Mouse (Mus musculus) liver, embryonic 12.5 days (tissue): ENCODE measurements at regions not wholly inside any gene's neighbourhood (a gene's known extent, or its start where the extent isn't known, plus 50 kb on each side); places are given as distances from the start of the nearest gene placed in this dataset.
"Not testable (repeated sequence)": the region's sequence is repeated elsewhere in the genome, so short reads cannot be mapped to it uniquely, and the experiment has no call there.

Source experiments
- ATAC-seq: fragments of 200-750 bp; cut with Nextera tagmentation; 2 replicates; pipeline ENCODE4 v1.8.0; 2017; ENCODE audit warnings: moderate number of reproducible peaks, mild to moderate bottlenecking, moderate library complexity
- H3K27ac ChIP-seq: fragments of 300-500 bp; sonication (generic); 2 replicates; pipeline ENCODE4 v1.5.1; 2016; ENCODE audit warnings: mild to moderate bottlenecking
- H3K27me3 ChIP-seq: fragments of 300-500 bp; sonication (generic); replicated peaks from 2 replicates; pipeline ENCODE4 v1.6.1; 2016; ENCODE audit warnings: mild to moderate bottlenecking, moderate library complexity
- H3K36me3 ChIP-seq: fragments of 300-500 bp; sonication (generic); 2 replicates; pipeline ENCODE4 v1.6.1; 2016; ENCODE audit warnings: mild to moderate bottlenecking, moderate library complexity
- H3K4me1 ChIP-seq: fragments of 300-500 bp; sonication (generic); 2 replicates; pipeline ENCODE4 v1.6.1; 2016
- H3K4me2 ChIP-seq: fragments of 300-500 bp; sonication (generic); 2 replicates; pipeline ENCODE4 v1.6.1; 2016; ENCODE audit warnings: mild to moderate bottlenecking, moderate library complexity
- H3K4me3 ChIP-seq: fragments of 300-500 bp; sonication (generic); 2 replicates; pipeline ENCODE4 v1.5.1; 2016; ENCODE audit warnings: mild to moderate bottlenecking, moderate library complexity
- H3K9ac ChIP-seq: fragments of 300-500 bp; sonication (generic); 2 replicates; pipeline ENCODE4 v1.6.1; 2016; ENCODE audit warnings: mild to moderate bottlenecking, moderate library complexity
- H3K9me3 ChIP-seq: fragments of 300-500 bp; sonication (generic); replicated peaks from 2 replicates; pipeline ENCODE4 v1.6.1; 2016; ENCODE audit warnings: mild to moderate bottlenecking, moderate library complexity
- WGBS: fragments of 180-500 bp; shearing (Covaris S2); methylation state at CpG from one replicate; pipeline ENCODE4 v1.1.7; 2016; ENCODE audit not compliant: insufficient replicate concordance; 5-methylcytosine and 5-hydroxymethylcytosine counted together

- ATAC-seq = no peak
Measured at GRCm38 (mm10) chr2:3916365-3916764, 101.2 kb upstream of the Frmd4a start.

GRCm38 (mm10) chr2:3918156-3918555, 99.4 kb upstream of the Frmd4a start:
- no peak overlapping the region for H3K27ac ChIP-seq
- ATAC-seq = no peak
- H3K9ac ChIP-seq = no peak overlapping the region
- no peaks in the 10 kb centered on the region for H3K27me3 ChIP-seq
- no peak overlapping the region for H3K4me2 ChIP-seq
- no peak overlapping the region for H3K4me3 ChIP-seq
- H3K4me1 ChIP-seq = no peaks in the 10 kb centered on the region
- no peaks in the 10 kb centered on the region for H3K36me3 ChIP-seq
- WGBS = 66% methylated on average over 6 of the region's 6 CpGs
- H3K9me3 ChIP-seq = no peaks in the 10 kb centered on the region

More at GRCm38 (mm10) chr2:3916365-3916764, 101.2 kb upstream of the Frmd4a start:
- Histone ChIP-seq H3K27ac (no peak overlapping the region), H3K4me1 (no peaks in the 10 kb centered on the region), H3K9me3 (no peaks in the 10 kb centered on the region), H3K36me3 (no peaks in the 10 kb centered on the region), H3K4me3 (no peak overlapping the region), H3K27me3 (no peaks in the 10 kb centered on the region), H3K4me2 (no peak overlapping the region), H3K9ac (no peak overlapping the region)
- WGBS = 62% methylated on average over 3 of the region's 3 CpGs

GRCm38 (mm10) chr2:3919893-3920292, 97.6 kb upstream of the Frmd4a start:
- Histone ChIP-seq H3K36me3 (no peaks in the 10 kb centered on the region), H3K9ac (no peak overlapping the region), H3K27me3 (no peaks in the 10 kb centered on the region), H3K4me2 (no peak overlapping the region), H3K9me3 (no peaks in the 10 kb centered on the region), H3K4me1 (no peaks in the 10 kb centered on the region), H3K4me3 (no peak overlapping the region), H3K27ac (no peak overlapping the region)
- ATAC-seq = no peak
- 62% methylated on average over 3 of the region's 3 CpGs for WGBS

GRCm38 (mm10) chr2:3921084-3921483, 96.4 kb upstream of the Frmd4a start:
- not testable (repeated sequence) for H3K4me3 ChIP-seq, H3K4me1 ChIP-seq, H3K27me3 ChIP-seq, H3K27ac ChIP-seq, H3K4me2 ChIP-seq, H3K36me3 ChIP-seq, H3K9ac ChIP-seq, H3K9me3 ChIP-seq, ATAC-seq
- 66% methylated on average over 2 of the region's 2 CpGs for WGBS

DNA sequence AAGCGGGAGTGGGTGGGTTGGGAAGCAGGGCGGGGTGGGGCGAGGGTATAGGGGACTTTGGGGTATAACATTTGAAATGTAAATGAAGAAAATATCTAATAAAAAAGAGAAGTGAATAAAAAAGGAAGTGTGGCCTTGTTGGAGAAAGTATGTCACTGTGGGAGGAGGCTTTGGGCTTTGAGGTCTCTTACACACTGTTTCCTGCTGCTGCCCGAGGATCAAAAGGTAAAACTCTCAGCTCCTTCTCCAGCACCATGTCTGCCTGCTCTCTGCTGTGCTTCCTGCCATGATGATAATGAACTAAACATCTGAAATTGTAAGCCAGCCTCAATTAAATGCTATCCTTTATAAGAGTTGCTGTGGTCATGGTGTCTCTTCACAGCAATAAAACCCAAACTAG, 94.8 kb upstream of the Frmd4a start:
- Histone ChIP-seq H3K4me1 (no peaks in the 10 kb centered on the region), H3K9me3 (no peaks in the 10 kb centered on the region), H3K27ac (no peak overlapping the region), H3K9ac (no peak overlapping the region), H3K36me3 (no peaks in the 10 kb centered on the region), H3K4me3 (no peak overlapping the region), H3K4me2 (no peak overlapping the region), H3K27me3 (no peaks in the 10 kb centered on the region)
- ATAC-seq = no peak
- WGBS = 63% methylated on average over 4 of the region's 4 CpGs

DNA sequence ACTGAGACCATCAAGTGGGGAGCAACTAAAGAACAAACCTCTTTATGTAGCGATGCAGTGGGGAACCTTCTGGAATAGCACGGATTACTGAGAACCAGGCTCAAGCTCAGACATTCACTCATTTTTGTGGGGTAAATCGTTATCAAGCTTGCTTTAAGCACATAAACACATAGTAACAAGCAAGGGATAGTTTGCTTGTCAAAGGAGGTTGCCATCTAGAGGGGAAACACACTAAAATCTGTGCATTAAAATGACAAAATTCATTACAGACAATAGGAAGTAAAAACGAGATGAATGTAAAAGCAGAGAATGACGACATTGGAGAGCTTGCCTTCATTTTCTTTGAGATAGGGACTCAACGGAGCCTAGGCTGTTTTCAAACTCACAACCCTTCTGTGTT, 92.8 kb upstream of the Frmd4a start:
- Histone ChIP-seq H3K27me3 (no peaks in the 10 kb centered on the region), H3K4me2 (no peak overlapping the region), H3K27ac (no peak overlapping the region), H3K4me3 (no peak overlapping the region), H3K9me3 (no peaks in the 10 kb centered on the region), H3K4me1 (no peaks in the 10 kb centered on the region), H3K9ac (no peak overlapping the region), H3K36me3 (no peaks in the 10 kb centered on the region)
- ATAC-seq = no peak
- WGBS = 52% methylated on average over 6 of the region's 6 CpGs

GRCm38 (mm10) chr2:3925199-3925598, 92.3 kb upstream of the Frmd4a start:
- WGBS = 72% methylated on average over 3 of the region's 3 CpGs
- Histone ChIP-seq H3K4me2 (no peak overlapping the region), H3K9me3 (no peaks in the 10 kb centered on the region), H3K27ac (no peak overlapping the region), H3K4me3 (no peak overlapping the region), H3K36me3 (no peaks in the 10 kb centered on the region), H3K27me3 (no peaks in the 10 kb centered on the region), H3K9ac (no peak overlapping the region), H3K4me1 (no peaks in the 10 kb centered on the region)
- ATAC-seq = no peak

GRCm38 (mm10) chr2:3926129-3926528, 91.4 kb upstream of the Frmd4a start:
- Histone ChIP-seq H3K9ac (no peak overlapping the region), H3K27me3 (no peaks in the 10 kb centered on the region), H3K9me3 (no peaks in the 10 kb centered on the region), H3K4me2 (no peak overlapping the region), H3K4me3 (no peak overlapping the region), H3K36me3 (no peaks in the 10 kb centered on the region), H3K27ac (no peak overlapping the region), H3K4me1 (no peaks in the 10 kb centered on the region)
- no peak for ATAC-seq

DNA sequence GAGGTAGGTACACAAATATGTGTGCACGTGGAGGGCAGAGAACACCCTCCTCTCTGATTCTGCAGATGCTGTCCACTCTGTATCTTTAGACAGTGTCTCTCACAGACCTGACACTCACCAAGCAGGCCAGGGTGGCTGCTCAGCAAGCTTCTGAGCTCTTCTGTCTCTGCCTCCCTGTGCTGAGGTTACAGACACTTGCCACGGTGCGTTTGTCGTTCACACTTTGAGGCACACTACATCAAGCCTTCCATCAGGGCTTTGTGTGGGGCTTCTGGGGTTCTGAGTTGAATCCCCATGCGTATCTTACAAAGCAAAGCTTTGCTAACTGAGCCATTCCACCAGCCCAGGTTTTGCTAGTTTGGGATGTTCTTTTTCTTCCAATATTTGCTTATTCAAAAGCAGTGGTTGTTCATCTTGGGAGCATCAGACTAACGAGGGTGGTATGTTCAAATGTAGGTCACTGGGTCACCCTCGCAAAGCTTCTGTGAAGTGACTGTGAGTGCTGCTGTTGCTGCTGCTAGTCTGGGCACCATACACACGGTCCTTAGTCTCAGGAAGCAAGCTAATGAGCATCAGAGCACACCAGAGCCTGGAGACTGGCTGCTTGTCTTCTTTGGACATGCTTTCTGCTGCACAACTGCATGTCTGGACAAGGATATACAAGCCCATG, 90.2 kb upstream of the Frmd4a start:
- no peak for ATAC-seq

GRCm38 (mm10) chr2:3927853-3928252, 89.7 kb upstream of the Frmd4a start:
- Histone ChIP-seq H3K4me2 (no peak overlapping the region), H3K36me3 (no peaks in the 10 kb centered on the region), H3K9me3 (no peaks in the 10 kb centered on the region), H3K4me3 (no peak overlapping the region), H3K4me1 (no peaks in the 10 kb centered on the region), H3K27ac (no peak overlapping the region), H3K27me3 (no peaks in the 10 kb centered on the region), H3K9ac (no peak overlapping the region)
- no peak for ATAC-seq
- whole genome bisulfite sequencing = 79% methylated on average over 4 of the region's 4 CpGs

More for the DNA sequence above, 90.2 kb upstream of the Frmd4a start:
- Histone ChIP-seq H3K27me3 (no peaks in the 10 kb centered on the region), H3K27ac (no peak overlapping the region), H3K4me1 (no peaks in the 10 kb centered on the region), H3K4me3 (no peak overlapping the region), H3K4me2 (no peak overlapping the region), H3K36me3 (no peaks in the 10 kb centered on the region), H3K9ac (no peak overlapping the region), H3K9me3 (no peaks in the 10 kb centered on the region)
- 60% methylated on average over 8 of the region's 8 CpGs for WGBS

DNA sequence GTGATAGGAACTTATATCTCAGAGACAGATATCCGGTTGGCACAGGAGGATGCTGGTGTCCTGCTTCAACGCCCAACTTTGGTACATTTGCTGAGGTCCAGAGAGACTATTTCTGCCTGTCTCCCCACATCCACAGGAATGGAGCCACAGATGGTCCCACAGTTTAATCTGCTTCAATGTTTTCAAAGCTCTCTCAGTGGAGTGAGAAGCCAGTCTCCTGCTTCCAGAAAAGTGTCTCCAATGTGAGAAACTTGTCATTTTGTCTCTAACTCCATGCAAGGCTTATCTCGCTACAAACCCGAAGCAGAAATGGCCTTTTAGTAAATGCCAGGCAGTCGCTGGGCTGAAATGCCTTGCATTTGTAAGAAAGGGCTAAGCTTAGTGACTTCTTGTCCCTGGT, 86.9 kb upstream of the Frmd4a start:
- Histone ChIP-seq H3K4me3 (no peak overlapping the region), H3K4me1 (no peaks in the 10 kb centered on the region), H3K4me2 (no peak overlapping the region), H3K27me3 (no peaks in the 10 kb centered on the region), H3K27ac (no peak overlapping the region), H3K9ac (no peak overlapping the region), H3K9me3 (no peaks in the 10 kb centered on the region), H3K36me3 (no peaks in the 10 kb centered on the region)
- ATAC-seq = no peak
- 70% methylated on average over 5 of the region's 5 CpGs for WGBS

- H3K27ac ChIP-seq = no peak overlapping the region
- WGBS = 54% methylated on average over 2 of the region's 2 CpGs
- H3K4me1 ChIP-seq = no peaks in the 10 kb centered on the region
- no peaks in the 10 kb centered on the region for H3K27me3 ChIP-seq
- no peak overlapping the region for H3K9ac ChIP-seq
- no peaks in the 10 kb centered on the region for H3K36me3 ChIP-seq
- ATAC-seq = no peak
- no peaks in the 10 kb centered on the region for H3K9me3 ChIP-seq
- H3K4me2 ChIP-seq = no peak overlapping the region
- no peak overlapping the region for H3K4me3 ChIP-seq
Measured at GRCm38 (mm10) chr2:3940786-3941185, 76.7 kb upstream of the Frmd4a start.

GRCm38 (mm10) chr2:3941496-3941895, 76.0 kb upstream of the Frmd4a start:
- no peaks in the 10 kb centered on the region for H3K36me3 ChIP-seq
- 70% methylated on average over 1 of the region's 1 CpGs for WGBS
- no peak overlapping the region for H3K27ac ChIP-seq
- no peak overlapping the region for H3K4me3 ChIP-seq
- H3K4me1 ChIP-seq = no peaks in the 10 kb centered on the region
- no peaks in the 10 kb centered on the region for H3K27me3 ChIP-seq
- no peak overlapping the region for H3K9ac ChIP-seq
- no peaks in the 10 kb centered on the region for H3K9me3 ChIP-seq
- H3K4me2 ChIP-seq = no peak overlapping the region
- ATAC-seq = no peak
